Mouse (Mus musculus) heart, embryonic 15.5 days (tissue): ENCODE data around the gene Dynlt1b. TPM values are rescaled to one million over a fixed set of nuclear protein-coding genes. Genes with fewer than 3 reads are reported as not detected.
A peak's percentile ranks its signal among the peaks of the same experiment; 100 is the strongest.
"Not testable (repeated sequence)": the region's sequence is repeated elsewhere in the genome, so short reads cannot be mapped to it uniquely, and the experiment has no call there.

Source experiments
- ATAC-seq: fragments of 200-750 bp; cut with Nextera tagmentation; replicated peaks from 2 replicates; pipeline ENCODE4 v1.8.0; 2017; ENCODE audit warnings: low read depth, moderate TSS enrichment; ENCODE audit not compliant: insufficient number of reproducible peaks, insufficient read depth, low FRiP score
- H3K27ac ChIP-seq: fragments of 300-500 bp; sonication (generic); 2 replicates; pipeline ENCODE4 v1.5.1; 2015; ENCODE audit warnings: mild to moderate bottlenecking, inconsistent platforms
- H3K27me3 ChIP-seq: fragments of 300-500 bp; sonication (generic); 2 replicates; pipeline ENCODE4 v1.6.1; 2015; ENCODE audit warnings: inconsistent platforms
- H3K36me3 ChIP-seq: fragments of 300-500 bp; sonication (generic); 2 replicates; pipeline ENCODE4 v1.6.1; 2015; ENCODE audit warnings: mild to moderate bottlenecking, inconsistent platforms
- H3K4me1 ChIP-seq: fragments of 300-500 bp; sonication (generic); replicated peaks from 2 replicates; pipeline ENCODE4 v1.6.1; 2015; ENCODE audit warnings: inconsistent platforms
- H3K4me2 ChIP-seq: fragments of 300-500 bp; sonication (generic); 2 replicates; pipeline ENCODE4 v1.6.1; 2015; ENCODE audit warnings: inconsistent platforms, mild to moderate bottlenecking, moderate library complexity
- H3K4me3 ChIP-seq: fragments of 300-500 bp; sonication (generic); 2 replicates; pipeline ENCODE4 v1.5.1; 2015; ENCODE audit warnings: mild to moderate bottlenecking, inconsistent platforms
- H3K9ac ChIP-seq: fragments of 300-500 bp; sonication (generic); 2 replicates; pipeline ENCODE4 v1.6.1; 2015; ENCODE audit warnings: mild to moderate bottlenecking, inconsistent platforms
- H3K9me3 ChIP-seq: fragments of 300-500 bp; sonication (generic); replicated peaks from 2 replicates; pipeline ENCODE4 v1.6.1; 2016; ENCODE audit warnings: inconsistent platforms
- WGBS: fragments of 180-500 bp; shearing (Covaris S2); methylation state at CpG from one replicate; pipeline ENCODE4 v1.1.7; 2015; ENCODE audit warnings: mixed read lengths; 5-methylcytosine and 5-hydroxymethylcytosine counted together
- polyA plus RNA-seq: library from polyadenylated mRNA; unstranded; fragments of >200 nt; fragmentation: Nextera tagmentation; extraction: Ambion mirVana; gene quantifications from 2 replicates; pipeline ENCODE4 v1.2.1, GENCODE M21; 2015

The Dynlt1b gene
- polyA plus RNA-seq, 1 experiment from 2014 or later: 361 TPM

DNA sequence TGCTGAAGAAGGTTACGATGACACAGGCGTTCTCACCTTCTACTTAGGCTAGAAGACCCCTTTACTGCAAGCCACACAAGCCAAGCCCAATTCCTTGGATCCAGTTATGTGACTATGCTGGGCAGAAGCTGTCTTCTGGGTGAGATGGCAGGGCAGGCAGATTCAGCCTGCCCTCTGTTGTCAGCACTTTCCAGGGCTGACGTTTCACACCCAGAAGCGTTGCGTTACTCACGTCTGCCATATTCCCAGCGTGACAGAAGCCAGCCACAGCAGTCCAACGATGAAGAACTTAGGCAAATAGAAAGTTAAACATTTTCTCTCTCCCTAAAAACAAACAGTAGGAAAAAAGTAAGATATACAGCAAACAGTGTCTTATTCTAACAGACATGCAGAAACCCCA lies 18.4 kb downstream of the Dynlt1b start:
- H3K9ac ChIP-seq, H3K27me3 ChIP-seq: not testable (repeated sequence)
- 75% methylated on average over 8 of the region's 8 CpGs for WGBS

GRCm38 (mm10) chr17:6449166-6449565 lies 19.3 kb downstream of the Dynlt1b start:
- H3K4me3 ChIP-seq, H3K36me3 ChIP-seq, ATAC-seq, H3K27me3 ChIP-seq, H3K4me2 ChIP-seq, H3K4me1 ChIP-seq, H3K27ac ChIP-seq, H3K9me3 ChIP-seq, H3K9ac ChIP-seq: not testable (repeated sequence)
- 83% methylated on average over 12 of the region's 12 CpGs for WGBS

More for the DNA sequence above, 18.4 kb downstream of the Dynlt1b start:
- ATAC-seq, H3K27ac ChIP-seq, H3K4me1 ChIP-seq, H3K4me3 ChIP-seq, H3K4me2 ChIP-seq, H3K36me3 ChIP-seq, H3K9me3 ChIP-seq: not testable (repeated sequence)

GRCm38 (mm10) chr17:6451205-6451604 lies 21.3 kb downstream of the Dynlt1b start:
- H3K4me2 ChIP-seq, ATAC-seq, H3K9me3 ChIP-seq, H3K4me1 ChIP-seq, H3K27me3 ChIP-seq, H3K36me3 ChIP-seq, H3K27ac ChIP-seq, H3K4me3 ChIP-seq, H3K9ac ChIP-seq: not testable (repeated sequence)
- 85% methylated on average over 2 of the region's 10 CpGs for WGBS

GRCm38 (mm10) chr17:6452689-6453088 lies 22.8 kb downstream of the Dynlt1b start:
- not testable (repeated sequence) for ATAC-seq, H3K27me3 ChIP-seq, H3K36me3 ChIP-seq, H3K27ac ChIP-seq, H3K9me3 ChIP-seq, H3K4me3 ChIP-seq, H3K4me2 ChIP-seq, H3K4me1 ChIP-seq, H3K9ac ChIP-seq
- 89% methylated on average over 9 of the region's 11 CpGs for WGBS

GRCm38 (mm10) chr17:6454703-6455102 lies 24.8 kb downstream of the Dynlt1b start:
- not testable (repeated sequence) for ATAC-seq

GRCm38 (mm10) chr17:6455883-6456282 lies 26.0 kb downstream of the Dynlt1b start:
- not testable (repeated sequence) for H3K4me1 ChIP-seq, H3K9me3 ChIP-seq, H3K9ac ChIP-seq, ATAC-seq, H3K4me2 ChIP-seq, H3K27ac ChIP-seq, H3K27me3 ChIP-seq, H3K4me3 ChIP-seq
- WGBS: 95% methylated on average over 12 of the region's 12 CpGs
- peaks cover 13% of the 10 kb centered on the region for H3K36me3 ChIP-seq

More at GRCm38 (mm10) chr17:6454703-6455102, 24.8 kb downstream of the Dynlt1b start:
- H3K4me3 ChIP-seq, H3K27ac ChIP-seq, H3K27me3 ChIP-seq, H3K4me1 ChIP-seq, H3K4me2 ChIP-seq, H3K9ac ChIP-seq, H3K9me3 ChIP-seq: not testable (repeated sequence)
- peaks cover 13% of the 10 kb centered on the region for H3K36me3 ChIP-seq
- WGBS: 92% methylated on average over 2 of the region's 2 CpGs

- not testable (repeated sequence) for H3K9ac ChIP-seq, H3K27me3 ChIP-seq, H3K4me2 ChIP-seq, ATAC-seq, H3K27ac ChIP-seq, H3K9me3 ChIP-seq, H3K4me3 ChIP-seq, H3K4me1 ChIP-seq
- WGBS: 87% methylated on average over 18 of the region's 22 CpGs
- H3K36me3 ChIP-seq: peaks cover 13% of the 10 kb centered on the region
These were observed 26.9 kb downstream of the Dynlt1b start for GRCm38 (mm10) chr17:6456614-6457402.

DNA sequence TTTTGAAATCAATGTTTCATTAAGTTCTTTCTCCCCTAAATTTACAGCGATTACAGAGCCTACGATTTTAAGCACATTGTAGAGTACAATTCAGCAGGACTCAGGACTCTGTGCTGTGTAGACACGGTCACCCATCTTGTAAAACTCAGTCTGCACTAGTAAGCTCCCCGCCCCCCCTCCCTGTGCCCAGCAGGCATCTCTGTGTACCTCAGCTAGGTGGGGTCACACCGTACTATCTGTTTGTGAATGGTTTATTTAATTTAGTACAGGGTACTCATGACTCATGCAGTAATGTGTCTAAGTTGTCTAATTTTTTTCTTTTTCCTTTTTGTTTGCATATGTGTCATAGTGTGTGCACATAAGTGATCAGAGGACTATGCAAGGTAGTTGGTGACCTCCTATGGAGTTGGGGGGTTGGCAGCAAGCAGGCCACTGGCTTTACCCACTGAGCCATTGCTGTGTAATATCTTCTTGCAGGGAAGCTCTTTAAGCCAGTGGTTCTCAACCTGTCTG lies 31.2 kb downstream of the Dynlt1b start:
- H3K27ac ChIP-seq, ATAC-seq: not testable (repeated sequence)
- 93% methylated on average over 5 of the region's 5 CpGs for WGBS

GRCm38 (mm10) chr17:6465735-6466134 lies 35.8 kb downstream of the Dynlt1b start:
- not testable (repeated sequence) for H3K27me3 ChIP-seq, ATAC-seq, H3K4me3 ChIP-seq, H3K9me3 ChIP-seq, H3K27ac ChIP-seq, H3K4me2 ChIP-seq, H3K9ac ChIP-seq, H3K36me3 ChIP-seq
- peaks cover 14% of the 10 kb centered on the region for H3K4me1 ChIP-seq
- 85% methylated on average over 9 of the region's 9 CpGs for WGBS

More for the DNA sequence above, 31.2 kb downstream of the Dynlt1b start:
- H3K4me2 ChIP-seq, H3K4me1 ChIP-seq, H3K27me3 ChIP-seq, H3K4me3 ChIP-seq, H3K9ac ChIP-seq, H3K36me3 ChIP-seq, H3K9me3 ChIP-seq: not testable (repeated sequence)

- not testable (repeated sequence) for H3K36me3 ChIP-seq, H3K9me3 ChIP-seq, H3K27me3 ChIP-seq, H3K9ac ChIP-seq
- Histone ChIP-seq H3K27ac (peak overlapping the region; percentile 50), H3K4me3 (0 out of 2 replicates have a peak overlapping the region, but pooled peaks have one; percentile 11), H3K4me2 (peak overlapping the region; percentile 48), H3K4me1 (peaks cover 15% of the 10 kb centered on the region)
- ATAC-seq: peak; percentile 82
- 38% methylated on average over 18 of the region's 18 CpGs for WGBS
These were observed 37.9 kb downstream of the Dynlt1b start for GRCm38 (mm10) chr17:6467638-6468461.

GRCm38 (mm10) chr17:6470031-6470430 lies 40.1 kb downstream of the Dynlt1b start:
- WGBS: 80% methylated on average over 2 of the region's 3 CpGs
- not testable (repeated sequence) for ATAC-seq, H3K27me3 ChIP-seq, H3K4me2 ChIP-seq, H3K9ac ChIP-seq, H3K4me3 ChIP-seq, H3K9me3 ChIP-seq, H3K36me3 ChIP-seq, H3K27ac ChIP-seq
- H3K4me1 ChIP-seq: peaks cover 26% of the 10 kb centered on the region
